8 mouse cellular contexts compared by ENCODE assay signal in genomic region chr5:149524242-149524858, GRCm38 (mm10). TPM values are rescaled to one million over a fixed set of nuclear protein-coding genes. Genes with fewer than 3 reads are reported as not detected.
DNase-seq lines count a peak whose midpoint lies in the region; ATAC-seq lines count a peak whose summit lies in the region.

No protein-coding gene starts in this region.

- 10% methylated on average over 16 of the region's 16 CpGs for WGBS in hindbrain, embryonic 14.5 days

- ATAC-seq in hindbrain, embryonic 14.5 days (ENCODE audit: low FRiP score) = peak; percentile 80

- no peaks in the 10 kb centered on the region for H3K36me3 ChIP-seq in hindbrain, embryonic 14.5 days (replicated peaks; ENCODE audit: control insufficient read depth, insufficient read depth)

- H3K9me3 ChIP-seq in hindbrain, embryonic 14.5 days (ENCODE audit: control insufficient read depth, low read length) = no peaks in the 10 kb centered on the region

- peak overlapping the region; percentile 6; the same call in 1 of the 2 replicates for H3K9ac ChIP-seq in hindbrain, embryonic 14.5 days

- DNase-seq in T-cell, adult 2 months (ENCODE audit: low spot score) = peak; percentile 74
- DNase-seq in cerebellum, postnatal 25 days = peak; percentile 86 to 91
- DNase-seq in frontal cortex, postnatal 36 days (ENCODE audit: low spot score in 2 of 2) = peak; percentile 91 to 96
- peak; percentile 95 for DNase-seq in hindbrain, embryonic 14.5 days (ENCODE audit: low spot score)
- DNase-seq in layer of hippocampus, postnatal 25 days (ENCODE audit: extremely low spot score in 1 of 2, low spot score in 1 of 2) = peak; percentile 77 to 87
- peak; percentile 70 to 86 for DNase-seq in lung, postnatal 4 days
- DNase-seq in retina, postnatal 7 days (ENCODE audit: low read depth, low spot score) = peak; percentile 73
- peak; percentile 44 for DNase-seq in urinary bladder, adult 2 months (ENCODE audit: low spot score)

- peak overlapping the region; percentile 31 for H3K4me2 ChIP-seq in hindbrain, embryonic 14.5 days (replicated peaks)

- no peaks in the 10 kb centered on the region for H3K27me3 ChIP-seq in hindbrain, embryonic 14.5 days (ENCODE audit: control insufficient read depth, insufficient read depth, low read length)

- H3K4me1 ChIP-seq in hindbrain, embryonic 14.5 days (replicated peaks; ENCODE audit: control insufficient read depth, insufficient read depth, low read length) = peaks cover 30% of the 10 kb centered on the region

- H3K27ac ChIP-seq in hindbrain, embryonic 14.5 days = peak overlapping the region; percentile 89

- no peak overlapping the region for H3K4me3 ChIP-seq in hindbrain, embryonic 14.5 days (replicated peaks; ENCODE audit: low read length)

RNA-seq across cellular contexts. Expression of gene Wdr95, which starts 4.1 kb away (rescaled TPM):
- 0.36 TPM in 1 of 2 replicates, not detected in the other for polyA plus RNA-seq in hindbrain, embryonic 14.5 days (2014; fragmentation: Nextera tagmentation; extraction: Ambion mirVana)
- 1 to 10 TPM in 1 of 2 experiments, under 1 TPM in 1; 0.87 to 1.7 TPM for total RNA-seq in layer of hippocampus, postnatal 25 days (2021)
- 0.06 and 0.12 TPM in 2 replicates for polyA plus RNA-seq in urinary bladder, adult 2 months (2012; rRNA removed)

Comparison
In these comparisons a context has a peak if more than half of its experiments do, and no peak if none do; other contexts are left out.
1. DNase-seq: peak in every context shown above with its lines; median percentile 95 in hindbrain, embryonic 14.5 days; 94 in frontal cortex, postnatal 36 days; 88 in cerebellum, postnatal 25 days; 82 in layer of hippocampus, postnatal 25 days; 78 in lung, postnatal 4 days; 74 in T-cell, adult 2 months; 73 in retina, postnatal 7 days; 44 in urinary bladder, adult 2 months.